Mouse (Mus musculus): Measurements from ENCODE around the gene Hoxb5. TPM values are rescaled to one million over a fixed set of nuclear protein-coding genes. Genes with fewer than 3 reads are reported as not detected.
A peak's percentile ranks its signal among the peaks of the same experiment; 100 is the strongest.

The Hoxb5 gene
- polyA plus RNA-seq, 1 experiment from 2014 or later = 140 TPM

- WGBS = 3% methylated on average over 9 of the region's 10 CpGs
- Histone ChIP-seq H3K4me1 (replicated peaks) (0 out of 2 replicates have a peak, but pooled peaks cover 2% of the 10 kb centered on the region), H3K27me3 (peaks cover 62% of the 10 kb centered on the region), H3K9me3 (no peaks in the 10 kb centered on the region), H3K9ac (peak overlapping the region; percentile 44), H3K4me2 (peak overlapping the region; percentile 59), H3K4me3 (peak overlapping the region; percentile 47), H3K36me3 (no peaks in the 10 kb centered on the region), H3K27ac (replicated peaks) (peak overlapping the region; percentile 73)
- ATAC-seq (ENCODE audit: low FRiP score, low read depth) = no peak
These were observed 2.1 kb upstream of the Hoxb5 start for GRCm38 (mm10) chr11:96301064-96301431.

DNA sequence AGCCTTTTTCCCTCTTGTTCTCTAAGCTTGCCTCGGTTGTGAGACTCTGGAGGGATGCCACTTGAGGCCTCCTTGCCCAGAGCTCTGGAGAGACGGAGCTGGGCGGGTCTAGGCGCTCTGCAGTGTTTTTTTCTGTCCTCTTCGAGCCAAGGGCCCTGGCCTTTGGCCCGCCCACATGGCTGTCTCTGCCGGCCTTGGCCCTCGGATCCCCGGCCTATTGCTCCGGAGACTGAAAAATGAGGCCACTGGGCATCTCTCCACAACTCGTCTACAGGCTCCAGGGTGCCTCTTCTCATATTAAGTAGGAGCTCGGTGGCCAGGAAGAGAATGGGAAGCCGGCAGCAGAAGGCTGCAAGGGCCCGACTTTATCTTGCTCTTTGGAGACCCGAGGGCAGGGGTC is 1.3 kb upstream of the Hoxb5 start:
- ATAC-seq (ENCODE audit: low FRiP score, low read depth) = 0 out of 2 replicates have a peak, but pooled peaks have one; percentile 17
- Histone ChIP-seq H3K9me3 (no peaks in the 10 kb centered on the region), H3K27ac (replicated peaks) (peak overlapping the region; percentile 96), H3K36me3 (no peaks in the 10 kb centered on the region), H3K27me3 (peaks cover 62% of the 10 kb centered on the region), H3K4me2 (peak overlapping the region; percentile 59), H3K9ac (peak overlapping the region; percentile 18; the same call in 1 of the 2 replicates), H3K4me3 (peak overlapping the region; percentile 47), H3K4me1 (replicated peaks) (0 out of 2 replicates have a peak, but pooled peaks cover 2% of the 10 kb centered on the region)
- WGBS = 4% methylated on average over 15 of the region's 15 CpGs

DNA sequence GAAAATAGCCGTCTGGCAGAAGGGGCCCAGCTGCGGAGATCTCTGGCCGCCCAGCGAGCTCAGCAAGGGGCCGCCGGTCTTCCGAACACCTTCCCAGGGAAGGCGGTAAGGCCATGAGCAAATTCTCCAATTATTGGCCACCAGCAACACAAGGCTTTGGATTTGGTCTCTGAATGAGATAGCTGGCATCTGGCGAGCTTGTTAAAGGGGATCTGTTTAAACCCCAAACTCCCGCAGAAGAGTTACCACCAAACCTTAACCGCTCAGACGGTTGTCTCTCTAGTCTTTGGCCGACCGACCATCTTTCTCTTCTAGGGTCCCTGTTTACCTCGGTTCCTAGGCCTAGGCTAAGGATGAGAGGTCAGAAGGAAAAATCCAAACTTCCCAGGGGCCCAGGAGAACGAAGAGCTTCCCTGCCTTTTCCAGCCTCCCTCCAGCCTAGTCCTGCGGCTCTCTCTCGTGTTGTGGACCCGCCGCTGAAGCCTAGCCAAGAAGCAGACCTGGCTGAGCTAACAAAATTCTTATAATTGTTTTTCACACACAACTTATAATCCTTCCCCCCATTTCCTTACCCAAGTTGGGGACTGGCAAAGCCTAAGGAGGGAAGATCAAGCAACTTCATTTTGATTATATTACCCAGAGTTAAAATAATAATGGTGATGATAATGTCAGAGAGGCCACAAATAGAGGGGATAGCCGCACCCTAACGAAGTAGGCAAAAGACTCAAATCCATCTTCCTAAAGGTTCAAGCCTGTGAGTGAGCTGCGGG is 570 bp upstream of the Hoxb5 start:
- 5% methylated on average over 23 of the region's 23 CpGs for WGBS
- H3K9ac ChIP-seq = peak overlapping the region; percentile 28
- H3K27ac ChIP-seq (replicated peaks) = peak overlapping the region; percentile 96

GRCm38 (mm10) chr11:96304381-96305195 is 1.5 kb downstream of the Hoxb5 start:
- under 1% methylated on average over 38 of the region's 38 CpGs for whole genome bisulfite sequencing
- Histone ChIP-seq H3K4me2 (peak overlapping the region; percentile 59), H3K4me3 (peak overlapping the region; percentile 47), H3K9ac (peak overlapping the region; percentile 54), H3K4me1 (replicated peaks) (no peaks in the 10 kb centered on the region), H3K36me3 (no peaks in the 10 kb centered on the region), H3K9me3 (no peaks in the 10 kb centered on the region), H3K27ac (replicated peaks) (peak overlapping the region; percentile 96), H3K27me3 (peaks cover 71% of the 10 kb centered on the region)
- no peak for ATAC-seq (ENCODE audit: low FRiP score, low read depth)

More for the DNA sequence above, 570 bp upstream of the Hoxb5 start:
- Histone ChIP-seq H3K27me3 (peaks cover 62% of the 10 kb centered on the region), H3K4me1 (replicated peaks) (0 out of 2 replicates have a peak, but pooled peaks cover 2% of the 10 kb centered on the region), H3K4me2 (peak overlapping the region; percentile 59), H3K9me3 (no peaks in the 10 kb centered on the region), H3K36me3 (no peaks in the 10 kb centered on the region), H3K4me3 (peak overlapping the region; percentile 47)
- ATAC-seq (ENCODE audit: low FRiP score, low read depth) = no peak

DNA sequence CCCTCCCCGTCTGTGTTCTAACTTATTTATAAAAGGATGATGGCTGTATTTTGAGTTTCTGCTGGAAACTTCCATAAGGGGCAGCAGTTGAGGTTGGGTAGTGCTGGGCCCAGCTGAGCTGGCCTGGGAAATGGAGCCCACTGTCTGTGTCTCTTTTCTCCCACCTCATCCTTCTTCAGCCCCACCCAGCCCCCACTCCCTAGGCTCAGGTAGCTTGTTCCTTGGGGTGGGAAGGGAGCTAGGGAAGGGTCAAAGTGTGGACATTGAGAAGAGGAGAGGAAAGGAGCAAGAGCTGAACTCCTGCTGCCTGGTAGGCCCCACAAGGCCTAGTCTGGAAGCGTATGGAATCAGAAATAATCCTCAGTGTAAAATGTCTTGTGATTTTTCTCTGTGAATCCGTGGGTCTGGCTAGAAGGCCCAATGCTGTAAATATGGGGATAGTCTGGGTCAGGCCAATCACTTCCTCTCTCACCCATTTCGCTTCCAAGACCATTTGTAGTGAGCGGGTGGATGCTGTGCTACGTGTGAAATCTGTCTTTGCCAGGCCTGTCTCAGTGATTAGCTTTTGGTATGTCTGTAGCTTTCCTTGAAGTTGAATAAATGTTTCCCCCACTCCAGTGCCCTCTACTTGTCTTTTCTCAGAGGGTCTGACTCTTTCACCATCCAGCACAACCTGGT is 2.5 kb downstream of the Hoxb5 start:
- ATAC-seq (ENCODE audit: low FRiP score, low read depth) = no peak
- H3K9ac ChIP-seq = peak overlapping the region; percentile 54

DNA sequence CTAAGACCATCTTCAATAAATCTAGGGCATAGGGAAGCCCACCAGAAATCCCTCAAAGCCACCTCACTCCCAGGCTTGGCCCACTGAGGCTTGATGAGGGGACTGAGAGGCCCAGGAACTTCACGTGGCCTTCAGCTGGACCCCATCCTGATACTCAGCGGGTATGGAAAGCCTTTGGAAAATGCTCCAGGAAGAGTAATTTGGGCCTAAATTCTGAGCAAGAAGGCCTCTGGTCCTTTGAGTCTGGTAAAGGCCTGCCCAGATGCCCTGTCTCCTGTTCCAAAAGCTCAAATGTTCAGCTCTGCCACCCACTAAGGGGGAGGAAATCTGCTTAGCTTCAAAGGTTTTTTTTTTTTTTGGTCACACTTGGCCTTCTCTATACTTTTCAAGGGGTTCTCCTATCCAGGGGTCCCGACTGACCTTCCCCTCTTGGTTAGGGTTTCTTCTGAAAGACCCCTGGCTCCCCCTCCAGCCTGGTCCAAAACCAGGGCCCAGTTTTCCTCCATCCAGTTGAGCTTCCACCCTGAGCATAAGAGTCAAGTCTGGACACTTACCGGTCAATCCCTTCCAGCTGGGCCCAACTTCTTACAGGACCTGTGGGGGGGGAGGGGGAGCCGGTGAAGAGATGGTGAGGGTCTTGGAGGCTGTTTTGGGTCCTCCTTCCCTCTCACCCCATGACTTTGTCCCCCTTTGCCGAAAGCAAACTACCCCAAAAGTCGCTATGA is 3.2 kb downstream of the Hoxb5 start:
- 10% methylated on average over 7 of the region's 7 CpGs for WGBS
- Histone ChIP-seq H3K4me1 (replicated peaks) (peaks cover 4% of the 10 kb centered on the region; the same call in 1 of the 2 replicates), H3K27ac (replicated peaks) (peak overlapping the region; percentile 96), H3K9me3 (no peaks in the 10 kb centered on the region), H3K4me3 (peak overlapping the region; percentile 47), H3K36me3 (no peaks in the 10 kb centered on the region), H3K9ac (peak overlapping the region; percentile 54), H3K27me3 (peaks cover 74% of the 10 kb centered on the region), H3K4me2 (peak overlapping the region; percentile 59)
- no peak for ATAC-seq (ENCODE audit: low FRiP score, low read depth)

More for the DNA sequence above, 2.5 kb downstream of the Hoxb5 start:
- peak overlapping the region; percentile 59 for H3K4me2 ChIP-seq
- H3K27ac ChIP-seq (replicated peaks) = peak overlapping the region; percentile 96
- no peaks in the 10 kb centered on the region for H3K4me1 ChIP-seq (replicated peaks)
- H3K27me3 ChIP-seq = peaks cover 69% of the 10 kb centered on the region
- 25% methylated on average over 6 of the region's 6 CpGs for WGBS
- H3K36me3 ChIP-seq = no peaks in the 10 kb centered on the region
- H3K9me3 ChIP-seq = no peaks in the 10 kb centered on the region
- peak overlapping the region; percentile 47 for H3K4me3 ChIP-seq

DNA sequence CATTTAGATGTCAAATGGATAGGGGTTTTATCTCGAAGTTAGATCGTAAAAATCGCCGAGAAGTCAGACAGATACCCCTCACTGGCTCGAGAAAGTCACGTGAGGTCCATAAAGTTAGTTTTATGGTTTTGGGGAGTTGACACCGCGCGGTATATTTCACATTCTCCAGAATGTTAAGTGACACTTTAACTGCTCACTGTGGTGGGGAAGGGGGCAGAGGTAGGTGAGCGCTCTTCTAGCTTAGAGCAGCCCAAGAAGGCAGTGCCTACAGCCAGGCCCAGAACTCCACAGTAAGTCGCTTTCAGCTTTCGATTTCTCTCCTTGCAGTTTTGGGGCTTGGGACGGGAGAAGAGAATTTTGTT is 3.8 kb downstream of the Hoxb5 start:
- no peaks in the 10 kb centered on the region for H3K36me3 ChIP-seq
- H3K27ac ChIP-seq (replicated peaks) = peak overlapping the region; percentile 96
- H3K4me3 ChIP-seq = peak overlapping the region; percentile 47
- H3K4me1 ChIP-seq (replicated peaks) = peaks cover 8% of the 10 kb centered on the region
- H3K9ac ChIP-seq = peak overlapping the region; percentile 54
- peak overlapping the region; percentile 59 for H3K4me2 ChIP-seq
- 8% methylated on average over 13 of the region's 13 CpGs for WGBS
- H3K27me3 ChIP-seq = peaks cover 75% of the 10 kb centered on the region
- H3K9me3 ChIP-seq = no peaks in the 10 kb centered on the region
- no peak for ATAC-seq (ENCODE audit: low FRiP score, low read depth)

GRCm38 (mm10) chr11:96308763-96309162 is 5.6 kb downstream of the Hoxb5 start:
- peaks cover 87% of the 10 kb centered on the region for H3K27me3 ChIP-seq
- peak overlapping the region; percentile 96 for H3K27ac ChIP-seq (replicated peaks)
- H3K4me1 ChIP-seq (replicated peaks) = peaks cover 12% of the 10 kb centered on the region
- no peaks in the 10 kb centered on the region for H3K36me3 ChIP-seq
- H3K4me3 ChIP-seq = peak overlapping the region; percentile 47
- H3K9ac ChIP-seq = peak overlapping the region; percentile 54
- no peak for ATAC-seq (ENCODE audit: low FRiP score, low read depth)
- no peaks in the 10 kb centered on the region for H3K9me3 ChIP-seq
- H3K4me2 ChIP-seq = peak overlapping the region; percentile 59
- WGBS = 14% methylated on average over 4 of the region's 4 CpGs

DNA sequence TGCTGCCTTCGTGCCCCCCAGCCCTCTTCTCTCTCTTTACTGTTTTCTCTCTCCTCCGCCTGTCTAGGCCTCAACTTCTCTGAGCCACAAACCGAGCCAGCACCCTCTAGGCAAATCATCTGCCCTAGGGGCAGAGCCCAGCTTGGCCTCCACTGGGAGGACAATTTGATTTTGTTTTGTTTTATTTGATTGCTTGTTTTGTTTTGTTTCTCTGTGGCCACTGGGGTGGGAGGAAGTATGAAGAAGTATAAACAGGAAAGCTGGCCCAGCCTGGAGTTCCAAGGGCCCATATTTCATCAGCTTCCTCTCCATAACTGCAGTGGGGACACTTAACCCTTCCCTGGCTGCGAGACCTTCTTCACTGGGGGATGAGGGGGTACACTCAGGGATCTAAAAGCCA is 6.2 kb downstream of the Hoxb5 start:
- Histone ChIP-seq H3K9me3 (no peaks in the 10 kb centered on the region), H3K36me3 (no peaks in the 10 kb centered on the region), H3K9ac (peak overlapping the region; percentile 54), H3K4me1 (replicated peaks) (peaks cover 12% of the 10 kb centered on the region), H3K27ac (replicated peaks) (peak overlapping the region; percentile 96), H3K27me3 (peaks cover 90% of the 10 kb centered on the region), H3K4me3 (peak overlapping the region; percentile 47), H3K4me2 (peak overlapping the region; percentile 59)
- 8% methylated on average over 4 of the region's 4 CpGs for WGBS
- ATAC-seq (ENCODE audit: low FRiP score, low read depth) = no peak

- H3K4me1 ChIP-seq (replicated peaks) = peaks cover 12% of the 10 kb centered on the region
- peaks cover 89% of the 10 kb centered on the region for H3K27me3 ChIP-seq
- H3K4me3 ChIP-seq = peak overlapping the region; percentile 47
- no peaks in the 10 kb centered on the region for H3K9me3 ChIP-seq
- H3K36me3 ChIP-seq = no peaks in the 10 kb centered on the region
- peak overlapping the region; percentile 54; the same call in 1 of the 2 replicates for H3K9ac ChIP-seq
- H3K4me2 ChIP-seq = peak overlapping the region; percentile 59
- H3K27ac ChIP-seq (replicated peaks) = peak overlapping the region; percentile 96
- no peak for ATAC-seq (ENCODE audit: low FRiP score, low read depth)
- WGBS = 6% methylated on average over 20 of the region's 20 CpGs
These were observed 7.2 kb downstream of the Hoxb5 start for GRCm38 (mm10) chr11:96310183-96310938.
